Mouse (Mus musculus): ENCODE data around the gene Kcnq1.

Gene Kcnq1

GRCm38 (mm10) chr7:143349848-143350247 is 243.7 kb downstream of the Kcnq1 start:
- no peak overlapping the region for H3K4me3 ChIP-seq (replicated peaks; ENCODE audit: low read length)
- H3K9me3 ChIP-seq (ENCODE audit: low read length) = no peaks in the 10 kb centered on the region; the same call in 1 of the 2 replicates
- no peak for TF ChIP-seq NANOG (IDR thresholded peaks at IDR 0.05; ENCODE audit: borderline replicate concordance, low read length)
- no peak for TF ChIP-seq CTCF (conservative IDR thresholded peaks at IDR 0.05; ENCODE audit: low read length)
- TF ChIP-seq POU5F1 (IDR thresholded peaks at IDR 0.05; ENCODE audit: borderline replicate concordance, low read length) = no peak
- no peaks in the 10 kb centered on the region for H3K4me1 ChIP-seq (replicated peaks; ENCODE audit: low read depth, low read length)
- peaks cover 74% of the 10 kb centered on the region for H3K27me3 ChIP-seq (ENCODE audit: insufficient read depth, low read length)
- no peaks in the 10 kb centered on the region for H3K36me3 ChIP-seq (ENCODE audit: insufficient read depth, low read length)

DNA sequence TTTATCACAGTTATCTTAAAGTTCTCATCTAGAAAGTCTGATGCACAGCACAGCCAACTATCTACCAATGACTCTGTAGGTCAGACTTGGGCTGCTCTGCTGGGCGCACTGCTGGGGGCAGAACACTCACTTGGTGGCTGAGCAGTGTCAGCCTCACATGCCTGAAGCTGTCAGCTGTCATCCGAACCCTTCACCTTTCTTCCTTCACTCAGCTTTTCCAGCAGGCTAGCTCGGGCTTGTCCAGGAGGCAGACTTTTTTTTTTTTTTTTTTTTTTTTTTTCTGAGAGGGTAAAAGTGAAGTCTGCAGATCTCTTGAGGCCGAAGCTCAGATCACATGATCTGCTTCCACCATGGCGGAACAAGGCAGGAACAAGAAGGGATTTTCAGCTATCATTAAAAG is 249.7 kb downstream of the Kcnq1 start:
- TF ChIP-seq NANOG (IDR thresholded peaks at IDR 0.05; ENCODE audit: borderline replicate concordance, low read length) (no peak), CTCF (conservative IDR thresholded peaks at IDR 0.05; ENCODE audit: low read length) (no peak), POU5F1 (IDR thresholded peaks at IDR 0.05; ENCODE audit: borderline replicate concordance, low read length) (no peak)

DNA sequence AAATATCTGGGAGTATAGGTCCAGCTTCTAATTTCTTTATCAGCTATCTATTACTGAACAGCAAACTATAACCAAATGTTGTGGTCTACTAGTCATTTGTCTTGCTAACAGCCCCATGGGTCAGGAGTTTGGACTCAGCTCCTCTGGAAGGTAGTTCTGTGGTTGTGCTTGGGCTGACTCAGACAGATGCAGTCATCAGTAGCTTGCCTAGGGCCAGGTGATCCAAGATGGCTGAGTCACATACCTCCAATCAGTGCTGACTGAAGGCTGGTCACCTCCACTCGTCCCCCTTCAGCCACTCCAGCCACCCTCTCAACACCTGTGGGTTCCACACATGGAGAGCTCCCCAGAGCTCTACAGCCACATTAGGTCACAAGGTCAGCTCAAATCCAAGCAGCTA is 250.9 kb downstream of the Kcnq1 start:
- no peak overlapping the region for H3K4me3 ChIP-seq (replicated peaks; ENCODE audit: low read length)
- no peak for TF ChIP-seq CTCF (conservative IDR thresholded peaks at IDR 0.05; ENCODE audit: low read length)
- peaks cover 9% of the 10 kb centered on the region; the same call in 1 of the 2 replicates for H3K4me1 ChIP-seq (replicated peaks; ENCODE audit: low read depth, low read length)
- H3K27me3 ChIP-seq (ENCODE audit: insufficient read depth, low read length) = peaks cover 69% of the 10 kb centered on the region
- no peaks in the 10 kb centered on the region for H3K36me3 ChIP-seq (ENCODE audit: insufficient read depth, low read length)
- no peaks in the 10 kb centered on the region for H3K9me3 ChIP-seq (ENCODE audit: low read length)

More for the DNA sequence above, 249.7 kb downstream of the Kcnq1 start:
- Histone ChIP-seq H3K27me3 (ENCODE audit: insufficient read depth, low read length) (peaks cover 64% of the 10 kb centered on the region), H3K9me3 (ENCODE audit: low read length) (no peaks in the 10 kb centered on the region), H3K36me3 (ENCODE audit: insufficient read depth, low read length) (no peaks in the 10 kb centered on the region), H3K4me3 (replicated peaks; ENCODE audit: low read length) (no peak overlapping the region), H3K4me1 (replicated peaks; ENCODE audit: low read depth, low read length) (peaks cover 9% of the 10 kb centered on the region; the same call in 1 of the 2 replicates)

GRCm38 (mm10) chr7:143357831-143358230 is 251.7 kb downstream of the Kcnq1 start:
- no peak for TF ChIP-seq NANOG (IDR thresholded peaks at IDR 0.05; ENCODE audit: borderline replicate concordance, low read length)
- no peak for TF ChIP-seq POU5F1 (IDR thresholded peaks at IDR 0.05; ENCODE audit: borderline replicate concordance, low read length)
- no peak for TF ChIP-seq CTCF (conservative IDR thresholded peaks at IDR 0.05; ENCODE audit: low read length)
- peaks cover 73% of the 10 kb centered on the region for H3K27me3 ChIP-seq (ENCODE audit: insufficient read depth, low read length)
- H3K4me1 ChIP-seq (replicated peaks; ENCODE audit: low read depth, low read length) = peaks cover 9% of the 10 kb centered on the region; the same call in 1 of the 2 replicates
- H3K9me3 ChIP-seq (ENCODE audit: low read length) = no peaks in the 10 kb centered on the region
- H3K36me3 ChIP-seq (ENCODE audit: insufficient read depth, low read length) = no peaks in the 10 kb centered on the region
- H3K4me3 ChIP-seq (replicated peaks; ENCODE audit: low read length) = no peak overlapping the region

- no peak overlapping the region for H3K4me3 ChIP-seq (replicated peaks; ENCODE audit: low read length)
- H3K27me3 ChIP-seq (ENCODE audit: insufficient read depth, low read length) = peaks cover 88% of the 10 kb centered on the region
- no peaks in the 10 kb centered on the region for H3K9me3 ChIP-seq (ENCODE audit: low read length)
- H3K4me1 ChIP-seq (replicated peaks; ENCODE audit: low read depth, low read length) = peaks cover 9% of the 10 kb centered on the region; the same call in 1 of the 2 replicates
- H3K36me3 ChIP-seq (ENCODE audit: insufficient read depth, low read length) = no peaks in the 10 kb centered on the region
- no peak for TF ChIP-seq NANOG (IDR thresholded peaks at IDR 0.05; ENCODE audit: borderline replicate concordance, low read length)
- no peak for TF ChIP-seq CTCF (conservative IDR thresholded peaks at IDR 0.05; ENCODE audit: low read length)
- no peak for TF ChIP-seq POU5F1 (IDR thresholded peaks at IDR 0.05; ENCODE audit: borderline replicate concordance, low read length)
Measured at GRCm38 (mm10) chr7:143359762-143360161, 253.6 kb downstream of the Kcnq1 start.

DNA sequence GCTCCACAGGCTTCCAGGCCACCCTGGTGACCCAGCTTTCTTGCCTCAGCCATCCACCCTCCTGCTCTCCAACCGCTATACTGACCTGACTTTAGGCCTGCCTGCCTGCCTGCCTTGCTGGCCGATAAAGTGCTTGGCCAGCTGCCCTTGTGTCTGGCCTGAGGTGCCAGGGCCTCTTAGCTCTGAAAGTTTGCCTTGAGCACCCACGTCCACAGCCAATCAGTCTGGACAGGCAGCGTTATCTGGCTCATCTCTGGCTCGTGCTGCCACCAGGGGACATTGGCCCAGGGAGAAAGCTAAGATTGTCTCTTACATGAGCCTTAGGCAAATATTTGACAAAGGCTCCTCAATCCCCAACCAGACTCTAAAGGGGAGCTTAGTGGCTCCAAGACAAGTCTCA is 254.6 kb downstream of the Kcnq1 start:
- no peaks in the 10 kb centered on the region for H3K9me3 ChIP-seq (ENCODE audit: low read length)
- H3K4me3 ChIP-seq (replicated peaks; ENCODE audit: low read length) = no peak overlapping the region
- peaks cover 4% of the 10 kb centered on the region; the same call in 1 of the 2 replicates for H3K4me1 ChIP-seq (replicated peaks; ENCODE audit: low read depth, low read length)
- peaks cover 92% of the 10 kb centered on the region for H3K27me3 ChIP-seq (ENCODE audit: insufficient read depth, low read length)
- TF ChIP-seq NANOG (IDR thresholded peaks at IDR 0.05; ENCODE audit: borderline replicate concordance, low read length) (no peak), CTCF (conservative IDR thresholded peaks at IDR 0.05; ENCODE audit: low read length) (no peak), POU5F1 (IDR thresholded peaks at IDR 0.05; ENCODE audit: borderline replicate concordance, low read length) (no peak)
- no peaks in the 10 kb centered on the region for H3K36me3 ChIP-seq (ENCODE audit: insufficient read depth, low read length)

- no peak overlapping the region for H3K4me3 ChIP-seq (replicated peaks; ENCODE audit: low read length)
- peaks cover 5% of the 10 kb centered on the region; the same call in 1 of the 2 replicates for H3K4me1 ChIP-seq (replicated peaks; ENCODE audit: low read depth, low read length)
- H3K27me3 ChIP-seq (ENCODE audit: insufficient read depth, low read length) = peaks cover 89% of the 10 kb centered on the region
- H3K9me3 ChIP-seq (ENCODE audit: low read length) = 0 out of 2 replicates have a peak, but pooled peaks cover 3% of the 10 kb centered on the region
- no peaks in the 10 kb centered on the region for H3K36me3 ChIP-seq (ENCODE audit: insufficient read depth, low read length)
- TF ChIP-seq POU5F1 (IDR thresholded peaks at IDR 0.05; ENCODE audit: borderline replicate concordance, low read length) (no peak), NANOG (IDR thresholded peaks at IDR 0.05; ENCODE audit: borderline replicate concordance, low read length) (no peak)
Measured at GRCm38 (mm10) chr7:143364092-143364832, 258.1 kb downstream of the Kcnq1 start.

GRCm38 (mm10) chr7:143364969-143365839 is 259.0 kb downstream of the Kcnq1 start:
- Histone ChIP-seq H3K4me3 (replicated peaks; ENCODE audit: low read length) (no peak overlapping the region), H3K4me1 (replicated peaks; ENCODE audit: low read depth, low read length) (peaks cover 5% of the 10 kb centered on the region; the same call in 1 of the 2 replicates), H3K36me3 (ENCODE audit: insufficient read depth, low read length) (no peaks in the 10 kb centered on the region), H3K27me3 (ENCODE audit: insufficient read depth, low read length) (peaks cover 82% of the 10 kb centered on the region), H3K9me3 (ENCODE audit: low read length) (0 out of 2 replicates have a peak, but pooled peaks cover 3% of the 10 kb centered on the region)
- TF ChIP-seq CTCF (conservative IDR thresholded peaks at IDR 0.05; ENCODE audit: low read length) (no peak), NANOG (IDR thresholded peaks at IDR 0.05; ENCODE audit: borderline replicate concordance, low read length) (no peak), POU5F1 (IDR thresholded peaks at IDR 0.05; ENCODE audit: borderline replicate concordance, low read length) (no peak)
